Mouse (Mus musculus) CH12.LX (cell line): Measurements from ENCODE around the gene Lhcgr.

Source experiments
- BHLHE40 ChIP-seq: IDR thresholded peaks from 2 replicates; pipeline ENCODE4 v1.6.1; 2011; ENCODE audit warnings: mild to moderate bottlenecking, low read depth, low read length, improper control_type of control experiment
- CHD1 ChIP-seq: IDR thresholded peaks from 2 replicates; pipeline ENCODE4 v1.6.1; 2012; ENCODE audit warnings: low read depth, low read length, improper control_type of control experiment, inconsistent platforms
- CTCF ChIP-seq, 2 experiments: IDR thresholded peaks in 1 of 2; conservative IDR thresholded peaks in 1 of 2; 2 replicates each; pipeline ENCODE4 v1.5.1; 2011 to 2012; ENCODE audit warnings: low read depth in 2 of 2, low read length in 2 of 2, improper control_type of control experiment in 1 of 2, inconsistent platforms in 1 of 2, mild to moderate bottlenecking in 1 of 2, moderate library complexity in 1 of 2
- EP300 ChIP-seq: IDR thresholded peaks from 2 replicates; pipeline ENCODE4 v1.6.1; 2011; ENCODE audit warnings: low read length, improper control_type of control experiment
- GABPA ChIP-seq: IDR thresholded peaks from 2 replicates; pipeline ENCODE4 v1.6.1; 2012; ENCODE audit warnings: low read depth, low read length, improper control_type of control experiment, inconsistent platforms; ENCODE audit not compliant: insufficient replicate concordance
- HCFC1 ChIP-seq: IDR thresholded peaks from 2 replicates; pipeline ENCODE4 v1.6.1; 2012; ENCODE audit warnings: low read depth, mild to moderate bottlenecking, inconsistent platforms, low read length, improper control_type of control experiment
- MAX ChIP-seq: IDR thresholded peaks from 2 replicates; pipeline ENCODE4 v1.6.1; 2011; ENCODE audit warnings: low read length, improper control_type of control experiment
- MAZ ChIP-seq: IDR thresholded peaks from 2 replicates; pipeline ENCODE4 v1.6.1; 2012; ENCODE audit warnings: low read depth, mild to moderate bottlenecking, inconsistent platforms, low read length, improper control_type of control experiment, moderate library complexity
- POLR2A ChIP-seq: IDR thresholded peaks from 2 replicates; pipeline ENCODE4 v1.6.1; 2011; ENCODE audit warnings: low read depth, mild to moderate bottlenecking, improper control_type of control experiment, low read length
- RAD21 ChIP-seq: IDR thresholded peaks from 2 replicates; pipeline ENCODE4 v1.6.1; 2011; ENCODE audit warnings: low read depth, mild to moderate bottlenecking, low read length, improper control_type of control experiment, moderate library complexity
- TBP ChIP-seq: conservative IDR thresholded peaks from 2 replicates; pipeline ENCODE4 v1.6.1; 2011; ENCODE audit warnings: low read depth, low read length, improper control_type of control experiment
- USF1 ChIP-seq: IDR thresholded peaks from 2 replicates; pipeline ENCODE4 v1.6.1; 2014; ENCODE audit warnings: low read depth, mild to moderate bottlenecking, inconsistent platforms, low read length, improper control_type of control experiment

- TF ChIP-seq MAX (no peak), TBP (no peak), MAZ (no peak), CTCF (conservative IDR thresholded peaks at IDR 0.05 in 1 of 2, IDR thresholded peaks at IDR 0.05 in 1 of 2; ENCODE audit: low read depth in 2 of 2, low read length in 2 of 2) (no peak), POLR2A (no peak), EP300 (no peak), USF1 (no peak), RAD21 (no peak), CHD1 (no peak), HCFC1 (no peak), GABPA (no peak), BHLHE40 (no peak)
These were observed 17.7 kb downstream of the Lhcgr start for GRCm38 (mm10) chr17:88774103-88774526.
